Comparison of ENCODE assay signal across 12 mouse cellular contexts in genomic region chr11:49818869-49819566, GRCm38 (mm10). TPM values are rescaled to one million over a fixed set of nuclear protein-coding genes. Genes with fewer than 3 reads are reported as not detected.
A peak's percentile ranks its signal among the peaks of the same experiment; 100 is the strongest.
DNase-seq lines count a peak whose midpoint lies in the region; ATAC-seq and TF ChIP-seq lines count a peak whose summit lies in the region.
"Had no signal": no experiment of that assay in that cellular context is flagged by ENCODE, and none has a peak within 500 bp of the region (broad histone marks: within the 10 kb centered on the region; RNA-seq: fewer than 3 reads in every experiment).

No protein-coding gene starts in this region.

- no peak overlapping the region for H3K9ac ChIP-seq in heart, embryonic 11.5 days (ENCODE audit: low read depth, low read length)
- H3K9ac ChIP-seq: liver, postnatal 0 days had no signal

- H3K4me2 ChIP-seq in heart, embryonic 11.5 days = no peak overlapping the region

- no peak for TF ChIP-seq POLR2A in brain, embryonic 14.5 days (IDR thresholded peaks at IDR 0.05; ENCODE audit: borderline replicate concordance, extremely low read depth, insufficient read depth, insufficient read length, poor library complexity, severe bottlenecking)

- no peak overlapping the region for H3K4me3 ChIP-seq in heart, embryonic 11.5 days (ENCODE audit: low read depth, low read length)

- WGBS in heart, embryonic 11.5 days (ENCODE audit: insufficient replicate concordance) = 84% methylated on average over 15 of the region's 15 CpGs

- peaks cover 3% of the 10 kb centered on the region; the same call in 1 of the 2 replicates for H3K36me3 ChIP-seq in heart, embryonic 11.5 days (ENCODE audit: control insufficient read depth, insufficient read depth, low read length)

- TF ChIP-seq CTCF in brain, embryonic 14.5 days (IDR thresholded peaks at IDR 0.05; ENCODE audit: borderline replicate concordance, extremely low read depth, insufficient read depth, insufficient read length) = no peak

- H3K4me1 ChIP-seq in heart, embryonic 11.5 days (ENCODE audit: control insufficient read depth, insufficient read depth, low read length) = no peaks in the 10 kb centered on the region

- H3K27me3 ChIP-seq in heart, embryonic 11.5 days (ENCODE audit: control insufficient read depth, insufficient read depth, low read length) = no peaks in the 10 kb centered on the region

- H3K27ac ChIP-seq in heart, embryonic 11.5 days (ENCODE audit: low read depth, low read length) = no peak overlapping the region

- no peak for ATAC-seq in heart, embryonic 11.5 days (replicated peaks; ENCODE audit: insufficient number of reproducible peaks, low FRiP score, low TSS enrichment)
- no peak for ATAC-seq in erythroblast, adult 5-6 weeks (replicated peaks; ENCODE audit: low FRiP score, poor library complexity, severe bottlenecking)
- ATAC-seq: liver, postnatal 0 days had no signal

- peak; percentile 63 for DNase-seq in heart, adult 11 months
- DNase-seq in brain, embryonic 14.5 days (ENCODE audit: low read depth) = peak; percentile 64
- peak; percentile 73 to 83 for DNase-seq in layer of hippocampus, adult 8-10 months (ENCODE audit: low spot score in 2 of 2)
- DNase-seq in right cerebral cortex, adult 18-20 months = peak; percentile 92
- no peak for DNase-seq in adrenal gland, adult 8-10 months
- DNase-seq in cerebellum, adult 9-11 months = no peak
- DNase-seq: heart, adult 18-20 months; liver, postnatal 0 days; thymus, postnatal 36 days had no signal

- H3K9me3 ChIP-seq in heart, embryonic 11.5 days (replicated peaks; ENCODE audit: control insufficient read depth, low read length) = no peaks in the 10 kb centered on the region

RNA-seq across cellular contexts. Expression of gene Gfpt2, which starts 25.0 kb away (rescaled TPM):
- polyA plus RNA-seq in heart, embryonic 11.5 days (2014; fragmentation: Nextera tagmentation; extraction: Ambion mirVana) = 13.9 and 18.4 TPM in 2 replicates
- 5.5 and 6.7 TPM in 2 replicates for polyA plus RNA-seq in brain, embryonic 14.5 days (2012; rRNA removed)
- total RNA-seq in layer of hippocampus, adult 8-10 months (2022) = 1 to 10 TPM; 4.2 to 8.5 (median 6.7) TPM
- total RNA-seq in erythroblast, adult 5-6 weeks (2015; ENCODE audit: low replicate concordance) = not detected in 2 replicates
- 0.17 TPM in 1 of 2 replicates, not detected in the other for total RNA-seq in erythroblast, adult 5-6 weeks (2017; ENCODE audit: low replicate concordance)
- 1 to 10 TPM; 3.5 to 4.9 (median 4.4) TPM for total RNA-seq in adrenal gland, adult 8-10 months (2022)
- total RNA-seq: neutrophil, adult 5-6 weeks had no signal

RNA-seq across cellular contexts. Expression of gene Mapk9, which starts 27.5 kb away (rescaled TPM):
- 35.8 and 40.8 TPM in 2 replicates for polyA plus RNA-seq in heart, embryonic 11.5 days (2014; fragmentation: Nextera tagmentation; extraction: Ambion mirVana)
- polyA plus RNA-seq in brain, embryonic 14.5 days (2012; rRNA removed) = 81.0 and 89.3 TPM in 2 replicates
- 100 to 1,000 TPM; 143 to 179 (median 165) TPM for total RNA-seq in layer of hippocampus, adult 8-10 months (2022)
- 9.2 and 16.3 TPM in 2 replicates for total RNA-seq in erythroblast, adult 5-6 weeks (2015; ENCODE audit: low replicate concordance)
- 9.5 and 9.9 TPM in 2 replicates for total RNA-seq in erythroblast, adult 5-6 weeks (2017; ENCODE audit: low replicate concordance)
- total RNA-seq in adrenal gland, adult 8-10 months (2022) = 10 to 100 TPM; 71.4 to 99.2 (median 87.3) TPM

Comparison
In these comparisons a context has a peak if more than half of its experiments do, and no peak if none do; other contexts are left out.
1. DNase-seq: peak in heart, adult 11 months (single experiment), brain, embryonic 14.5 days (single experiment), layer of hippocampus, adult 8-10 months (2 of 2) and right cerebral cortex, adult 18-20 months (single experiment); none in adrenal gland, adult 8-10 months (single experiment) and cerebellum, adult 9-11 months (single experiment).
2. RNA of gene Mapk9, which starts 27.5 kb away (total RNA-seq): 143 to 179 TPM in layer of hippocampus, adult 8-10 months and 71.4 to 99.2 TPM in adrenal gland, adult 8-10 months; 9.2 to 16.3 TPM in erythroblast, adult 5-6 weeks; every median in the first group is over 4 times any median in the second.